Mouse (Mus musculus): Measurements from ENCODE around the gene Galnt7. TPM values are rescaled to one million over a fixed set of nuclear protein-coding genes. Genes with fewer than 3 reads are reported as not detected.

Gene Galnt7
- polyA plus RNA-seq, 1 experiment from 2014 or later = 3.2 TPM

DNA sequence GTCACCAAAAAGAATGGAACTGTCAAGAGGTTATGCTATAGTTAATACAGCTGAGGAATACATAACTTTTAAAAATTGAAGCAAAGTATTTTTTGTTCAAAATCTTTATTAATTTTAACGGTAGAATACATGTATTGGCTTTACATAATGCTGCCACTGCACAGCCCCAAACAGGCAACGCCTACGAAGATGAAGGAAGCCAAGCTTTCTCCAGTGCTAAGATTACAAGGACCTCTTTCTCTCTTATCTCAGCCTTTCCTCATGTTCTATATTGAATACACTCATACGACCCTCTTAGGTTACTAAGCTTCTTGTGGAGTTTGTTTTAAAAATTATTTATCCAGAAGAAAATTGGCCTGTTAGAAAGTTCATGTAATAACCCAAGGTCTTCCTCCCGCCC is 50.3 kb downstream of the Galnt7 start:
- Histone ChIP-seq H3K27me3 (ENCODE audit: insufficient read depth, low read length) (no peaks in the 10 kb centered on the region), H3K9me3 (ENCODE audit: low read length) (no peaks in the 10 kb centered on the region), H3K4me3 (ENCODE audit: low read depth, low read length) (no peak overlapping the region), H3K27ac (ENCODE audit: low read depth) (no peak overlapping the region), H3K4me2 (ENCODE audit: low read depth, low read length) (no peak overlapping the region), H3K9ac (replicated peaks) (no peak overlapping the region), H3K4me1 (ENCODE audit: insufficient read depth) (peaks cover 12% of the 10 kb centered on the region), H3K36me3 (replicated peaks; ENCODE audit: insufficient read depth, low read length) (no peaks in the 10 kb centered on the region)
- DNase-seq (no peak), ATAC-seq (no peak)
- TF ChIP-seq EP300 (IDR thresholded peaks at IDR 0.05; ENCODE audit: low read depth) (no peak), CTCF (IDR thresholded peaks at IDR 0.05; ENCODE audit: low read depth) (no peak)
- 51% methylated on average over 5 of the region's 5 CpGs for WGBS (ENCODE audit: insufficient replicate concordance)

DNA sequence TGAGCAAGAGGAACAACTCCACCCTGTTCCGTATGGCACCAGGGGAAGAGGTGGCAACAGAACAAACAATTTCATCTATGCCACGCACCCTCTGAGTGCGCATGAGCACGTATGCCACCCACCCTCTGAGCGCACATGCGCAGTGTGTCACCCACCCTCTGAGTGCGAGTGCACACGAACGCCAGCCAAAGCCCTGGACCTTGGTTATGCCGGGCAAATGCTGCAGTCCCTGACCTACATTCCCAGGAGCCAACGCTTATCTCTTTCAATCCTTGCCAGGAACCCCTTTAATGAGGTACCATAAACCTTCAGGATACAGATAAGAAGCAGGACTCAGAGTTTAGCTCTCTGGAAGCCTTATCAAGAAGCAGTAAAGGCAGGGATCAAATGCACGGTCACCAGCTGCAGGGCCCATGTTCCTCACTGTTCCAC is 50.8 kb downstream of the Galnt7 start:
- no peaks in the 10 kb centered on the region for H3K27me3 ChIP-seq (ENCODE audit: insufficient read depth, low read length)

DNA sequence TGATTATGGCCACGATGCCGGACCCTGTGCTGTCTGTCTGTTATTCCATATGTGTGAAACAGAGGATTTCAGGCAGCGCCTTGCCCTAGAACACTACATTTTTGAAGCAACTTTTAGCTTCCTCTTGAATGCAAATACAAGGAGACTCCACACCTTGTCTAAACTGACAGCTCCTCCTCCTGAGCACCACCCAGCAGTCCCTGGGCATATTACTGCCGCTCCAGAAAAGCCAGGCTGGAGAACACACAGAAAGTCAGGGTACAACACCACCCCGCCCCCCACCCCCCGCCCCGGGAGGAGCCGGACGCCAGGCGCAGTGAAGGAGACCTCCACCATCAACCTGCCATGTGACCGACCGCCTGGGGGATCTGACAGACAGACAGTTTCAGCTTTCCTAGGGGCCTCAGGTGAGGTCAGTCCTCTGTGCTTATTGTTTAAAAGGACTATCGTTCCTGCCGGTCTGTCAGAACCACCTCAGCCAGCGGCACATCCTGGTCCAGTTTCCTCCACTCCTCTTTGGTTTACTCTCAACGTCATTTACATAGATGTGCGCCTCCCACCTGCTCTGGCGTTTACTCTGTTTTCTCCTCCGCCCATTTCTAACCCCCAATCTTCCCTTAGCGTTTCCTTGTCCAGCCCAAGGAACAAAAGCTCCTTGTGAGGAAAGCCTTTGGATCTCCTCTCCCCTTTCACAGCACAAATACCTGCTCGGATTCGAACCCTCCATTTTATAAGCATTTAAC is 52.8 kb downstream of the Galnt7 start:
- ATAC-seq = no peak
- TF ChIP-seq CTCF (IDR thresholded peaks at IDR 0.05; ENCODE audit: low read depth) = no peak
- TF ChIP-seq EP300 (IDR thresholded peaks at IDR 0.05; ENCODE audit: low read depth) = no peak
- no peaks in the 10 kb centered on the region for H3K36me3 ChIP-seq (replicated peaks; ENCODE audit: insufficient read depth, low read length)
- no peak overlapping the region for H3K4me3 ChIP-seq (ENCODE audit: low read depth, low read length)
- DNase-seq = no peak
- H3K4me2 ChIP-seq (ENCODE audit: low read depth, low read length) = peak overlapping the region; percentile 58
- no peak overlapping the region for H3K27ac ChIP-seq (ENCODE audit: low read depth)
- H3K27me3 ChIP-seq (ENCODE audit: insufficient read depth, low read length) = no peaks in the 10 kb centered on the region
- no peaks in the 10 kb centered on the region for H3K9me3 ChIP-seq (ENCODE audit: low read length)
- WGBS (ENCODE audit: insufficient replicate concordance) = 40% methylated on average over 22 of the region's 22 CpGs
- no peak overlapping the region; the same call in 1 of the 2 replicates for H3K9ac ChIP-seq (replicated peaks)
- peaks cover 12% of the 10 kb centered on the region for H3K4me1 ChIP-seq (ENCODE audit: insufficient read depth)

More for the DNA sequence above, 50.8 kb downstream of the Galnt7 start:
- Histone ChIP-seq H3K4me3 (ENCODE audit: low read depth, low read length) (no peak overlapping the region), H3K36me3 (replicated peaks; ENCODE audit: insufficient read depth, low read length) (no peaks in the 10 kb centered on the region), H3K27ac (ENCODE audit: low read depth) (no peak overlapping the region), H3K4me1 (ENCODE audit: insufficient read depth) (peaks cover 12% of the 10 kb centered on the region), H3K9me3 (ENCODE audit: low read length) (no peaks in the 10 kb centered on the region), H3K9ac (replicated peaks) (no peak overlapping the region), H3K4me2 (ENCODE audit: low read depth, low read length) (peak overlapping the region; percentile 30; the same call in 1 of the 2 replicates)
- TF ChIP-seq CTCF (IDR thresholded peaks at IDR 0.05; ENCODE audit: low read depth) = no peak
- ATAC-seq = peak; percentile 40; the same call in 1 of the 2 replicates
- 50% methylated on average over 12 of the region's 12 CpGs for WGBS (ENCODE audit: insufficient replicate concordance)
- DNase-seq = no peak

DNA sequence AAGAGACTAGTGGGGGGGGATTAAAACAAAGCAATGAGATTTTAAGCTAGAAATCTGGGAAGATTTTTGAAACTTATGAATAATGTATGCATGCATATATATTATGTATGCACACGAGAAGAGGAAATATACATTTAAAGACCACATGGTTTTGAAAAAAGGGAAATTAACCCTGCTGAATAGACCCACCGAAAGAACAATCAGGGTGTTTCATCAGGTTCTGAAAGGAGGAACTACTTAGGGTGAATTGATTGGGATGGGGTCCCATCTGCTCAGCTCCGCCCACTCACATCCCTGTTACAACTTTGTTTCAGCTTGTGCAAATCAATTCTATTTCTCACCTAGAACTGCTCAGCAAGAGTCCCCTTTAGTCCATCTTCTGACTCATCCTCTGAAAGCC is 57.0 kb downstream of the Galnt7 start:
- H3K4me2 ChIP-seq (ENCODE audit: low read depth, low read length) = no peak overlapping the region
- no peak overlapping the region for H3K4me3 ChIP-seq (ENCODE audit: low read depth, low read length)
- peaks cover 9% of the 10 kb centered on the region; the same call in 1 of the 2 replicates for H3K4me1 ChIP-seq (ENCODE audit: insufficient read depth)
- no peak for TF ChIP-seq CTCF (IDR thresholded peaks at IDR 0.05; ENCODE audit: low read depth)
- H3K27me3 ChIP-seq (ENCODE audit: insufficient read depth, low read length) = no peaks in the 10 kb centered on the region
- no peak for DNase-seq
- no peak for ATAC-seq
- WGBS (ENCODE audit: insufficient replicate concordance) = 48% methylated on average over 3 of the region's 3 CpGs
- H3K36me3 ChIP-seq (replicated peaks; ENCODE audit: insufficient read depth, low read length) = no peaks in the 10 kb centered on the region
- H3K27ac ChIP-seq (ENCODE audit: low read depth) = no peak overlapping the region
- no peak overlapping the region for H3K9ac ChIP-seq (replicated peaks)
- H3K9me3 ChIP-seq (ENCODE audit: low read length) = no peaks in the 10 kb centered on the region

DNA sequence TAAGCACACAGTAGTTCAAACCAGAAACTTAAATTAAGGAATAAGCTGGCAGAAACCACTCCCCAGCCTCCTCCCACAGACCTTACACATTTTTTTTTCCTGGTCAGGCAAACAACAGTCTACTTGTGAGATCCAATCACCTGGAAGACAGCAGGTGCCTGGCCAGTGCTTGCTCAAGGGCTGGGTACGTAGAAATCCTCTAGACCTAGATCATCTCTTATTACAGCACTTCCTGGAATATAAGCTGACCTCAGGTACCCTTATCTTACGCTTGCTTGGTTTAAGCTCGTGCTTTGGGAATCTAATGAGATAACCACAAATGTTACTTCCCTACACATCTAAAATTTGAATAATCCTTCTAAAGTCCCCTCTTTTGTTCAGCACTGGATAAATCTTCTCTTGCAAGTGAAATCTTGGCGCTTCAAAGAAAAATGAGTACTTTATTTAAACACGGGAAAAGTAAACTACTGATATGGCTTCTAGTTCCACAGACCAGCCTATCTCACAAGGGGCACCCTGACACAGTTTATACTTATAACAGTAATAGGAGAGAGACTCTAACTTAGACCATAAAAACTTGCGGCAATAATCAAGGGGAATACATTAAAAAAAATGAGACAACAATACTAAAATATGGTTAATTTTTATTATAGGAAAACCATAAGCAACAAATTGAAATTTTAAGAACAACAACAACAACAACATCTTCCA is 58.5 kb downstream of the Galnt7 start:
- TF ChIP-seq EP300 (IDR thresholded peaks at IDR 0.05; ENCODE audit: low read depth) (no peak), CTCF (IDR thresholded peaks at IDR 0.05; ENCODE audit: low read depth) (no peak)
- Histone ChIP-seq H3K36me3 (replicated peaks; ENCODE audit: insufficient read depth, low read length) (no peaks in the 10 kb centered on the region), H3K4me1 (ENCODE audit: insufficient read depth) (peaks cover 6% of the 10 kb centered on the region; the same call in 1 of the 2 replicates), H3K27me3 (ENCODE audit: insufficient read depth, low read length) (no peaks in the 10 kb centered on the region), H3K27ac (ENCODE audit: low read depth) (no peak overlapping the region), H3K9me3 (ENCODE audit: low read length) (no peaks in the 10 kb centered on the region), H3K4me2 (ENCODE audit: low read depth, low read length) (no peak overlapping the region), H3K9ac (replicated peaks) (no peak overlapping the region), H3K4me3 (ENCODE audit: low read depth, low read length) (no peak overlapping the region)
- DNase-seq = no peak
- ATAC-seq = 0 out of 2 replicates have a peak, but pooled peaks have one; percentile 40
- 42% methylated on average over 6 of the region's 6 CpGs for WGBS (ENCODE audit: insufficient replicate concordance)

DNA sequence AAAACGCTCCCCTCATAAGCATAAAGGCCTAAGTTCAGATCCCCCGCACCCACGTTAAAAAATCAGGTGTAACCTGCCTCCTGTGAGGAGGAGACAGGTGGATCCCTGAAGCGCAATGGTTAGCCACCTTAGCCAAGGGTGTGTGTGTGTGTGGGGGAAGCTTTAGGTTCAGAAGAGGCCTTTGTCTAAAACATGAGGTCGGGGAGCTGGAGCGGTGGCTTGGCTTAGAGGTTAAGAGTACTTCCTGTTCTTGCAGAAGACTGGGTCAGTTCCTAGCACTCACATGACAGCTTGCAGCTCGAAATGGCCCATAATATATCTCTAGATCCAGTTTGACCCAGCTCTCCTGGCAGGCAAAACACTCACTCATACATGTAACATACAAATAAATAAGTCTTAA is 60.2 kb downstream of the Galnt7 start:
- WGBS (ENCODE audit: insufficient replicate concordance) = 48% methylated on average over 7 of the region's 7 CpGs
- no peaks in the 10 kb centered on the region for H3K36me3 ChIP-seq (replicated peaks; ENCODE audit: insufficient read depth, low read length)
- no peak for TF ChIP-seq EP300 (IDR thresholded peaks at IDR 0.05; ENCODE audit: low read depth)

More for the DNA sequence above, 60.2 kb downstream of the Galnt7 start:
- ATAC-seq (no peak), DNase-seq (no peak)
- H3K4me2 ChIP-seq (ENCODE audit: low read depth, low read length) = no peak overlapping the region
- H3K27ac ChIP-seq (ENCODE audit: low read depth) = no peak overlapping the region
- no peak overlapping the region for H3K4me3 ChIP-seq (ENCODE audit: low read depth, low read length)
- H3K9me3 ChIP-seq (ENCODE audit: low read length) = no peaks in the 10 kb centered on the region
- H3K4me1 ChIP-seq (ENCODE audit: insufficient read depth) = peaks cover 8% of the 10 kb centered on the region
- H3K9ac ChIP-seq (replicated peaks) = no peak overlapping the region
- H3K27me3 ChIP-seq (ENCODE audit: insufficient read depth, low read length) = no peaks in the 10 kb centered on the region
